Mouse (Mus musculus) kidney, adult 2 months (tissue): ENCODE data around the gene Rnf216.

ENCODE experiments used
- CTCF ChIP-seq: fragments of 200-500 bp; conservative IDR thresholded peaks from 2 replicates; pipeline ENCODE4 v1.5.1; 2011; ENCODE audit warnings: low read depth, mild to moderate bottlenecking, control low read depth, low read length, moderate library complexity, mixed read lengths; ENCODE audit not compliant: insufficient read depth, insufficient read length
- POLR2A ChIP-seq: fragments of 200-500 bp; IDR thresholded peaks from one replicate; pipeline ENCODE4 v1.6.1; 2011; ENCODE audit warnings: low read depth, low read length, control low read depth

DNA sequence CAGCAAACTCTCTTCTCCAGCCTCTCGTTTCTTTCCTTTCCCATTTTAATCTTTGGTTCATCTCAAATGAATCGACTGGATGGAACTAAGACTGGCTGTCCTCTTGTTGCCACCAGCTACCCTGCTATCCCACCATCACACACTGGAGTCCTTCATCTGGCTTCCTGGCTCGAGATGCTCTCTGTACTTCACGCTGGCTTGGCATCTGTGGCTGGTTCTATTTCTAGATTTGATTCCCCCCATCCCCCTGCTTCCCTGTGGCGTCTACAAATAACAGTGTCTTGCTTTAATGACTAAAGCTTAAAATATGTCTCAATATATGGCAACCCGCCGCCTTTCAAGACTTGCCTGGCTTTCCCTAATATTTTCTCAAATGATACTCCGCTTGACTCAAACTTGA, 15.0 kb upstream of the Rnf216 start:
- TF ChIP-seq POLR2A (no peak), CTCF (no peak)
